Mouse (Mus musculus) cerebellum, adult 9-10 months (tissue): ENCODE results near the gene Atg2a.
"Not testable (repeated sequence)": the region's sequence is repeated elsewhere in the genome, so short reads cannot be mapped to it uniquely, and the experiment has no call there.

Source experiments
- DNase-seq: peaks from one replicate; pipeline ENCODE4 v3.0.0; 2022

Atg2a gene

DNA sequence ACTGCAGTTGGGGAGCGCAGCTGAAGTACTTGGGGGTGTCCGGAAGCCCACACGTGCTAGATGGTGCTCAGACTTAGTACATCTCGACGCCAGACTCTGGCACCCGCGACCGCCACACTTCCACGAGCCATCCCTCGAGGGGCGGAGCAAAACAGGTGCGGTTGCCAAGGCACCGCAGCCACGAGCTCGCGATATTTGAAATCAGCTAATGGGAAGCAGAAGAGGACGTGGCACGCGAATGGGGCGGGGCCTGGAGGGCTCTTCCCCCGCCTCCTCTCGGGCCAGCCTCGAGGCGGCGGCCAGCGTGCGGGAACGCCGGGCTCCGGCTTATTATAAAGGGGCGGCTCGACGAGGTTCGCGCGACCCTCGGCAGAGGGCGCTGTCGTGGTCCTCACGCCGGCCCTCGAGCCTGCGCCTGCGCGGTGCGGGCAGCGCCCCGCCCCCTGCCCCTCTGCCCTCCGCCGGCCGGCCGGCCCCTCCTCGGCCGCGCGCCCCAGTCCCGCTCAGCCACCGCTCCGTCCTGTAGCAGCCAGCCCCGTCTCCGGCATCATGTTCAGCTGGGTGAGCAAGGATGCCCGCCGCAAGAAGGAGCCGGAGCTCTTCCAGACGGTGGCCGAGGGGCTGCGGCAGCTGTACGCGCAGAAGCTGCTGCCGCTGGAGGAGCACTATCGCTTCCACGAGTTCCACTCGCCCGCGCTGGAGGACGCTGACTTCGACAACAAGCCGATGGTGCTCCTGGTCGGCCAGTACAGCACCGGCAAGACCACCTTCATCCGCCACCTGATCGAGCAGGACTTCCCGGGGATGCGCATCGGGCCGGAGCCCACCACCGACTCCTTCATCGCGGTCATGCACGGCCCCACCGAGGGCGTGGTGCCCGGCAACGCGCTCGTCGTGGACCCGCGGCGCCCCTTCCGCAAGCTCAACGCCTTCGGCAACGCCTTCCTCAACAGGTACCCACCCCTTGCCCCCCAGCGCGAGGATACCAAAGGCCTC lies 35.3 kb downstream of the Atg2a start, which contains the start of gene Ehd1:
Gene Ehd1 (plus strand): TSS at position 300 of the 996 bp plus-strand sequence.
- peak; percentile 98 for DNase-seq

DNA sequence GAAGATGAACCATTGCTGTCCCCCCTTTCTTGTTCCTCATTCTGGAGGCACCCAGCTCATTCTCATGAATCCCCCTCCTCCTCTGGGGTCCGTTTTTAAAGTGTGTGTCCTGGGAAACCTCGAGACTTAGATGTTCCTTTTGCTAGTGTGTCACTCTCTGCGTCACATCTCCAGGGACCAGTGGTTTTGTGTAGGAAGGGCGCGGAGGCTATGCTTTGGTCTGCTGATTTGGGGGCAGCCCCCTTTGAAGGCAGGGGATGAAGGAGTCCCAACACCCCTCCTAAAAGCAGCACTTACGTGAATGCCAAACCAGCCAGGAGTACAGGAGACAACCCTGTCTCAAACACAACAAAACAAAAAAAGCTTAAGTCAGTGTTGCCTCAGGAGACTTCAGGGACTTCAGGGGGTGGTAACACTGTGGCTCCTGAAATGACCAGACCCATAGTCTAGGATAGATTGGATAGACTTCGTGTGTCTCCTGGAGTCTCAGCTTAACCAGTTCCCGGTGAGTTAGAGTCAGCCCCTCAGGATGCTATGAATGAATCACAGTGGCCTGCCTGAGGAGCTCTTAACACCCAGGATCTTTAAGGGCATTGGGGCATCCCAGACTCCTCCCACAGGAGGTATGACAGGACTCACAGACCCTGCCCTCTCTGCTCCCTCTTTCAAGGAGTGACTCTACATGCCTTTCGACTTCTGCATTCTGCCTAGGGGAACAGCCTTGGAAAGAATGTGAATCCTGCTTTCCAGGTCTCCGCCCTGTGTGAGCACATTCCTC lies 36.4 kb downstream of the Atg2a start:
- DNase-seq = no peak

DNA sequence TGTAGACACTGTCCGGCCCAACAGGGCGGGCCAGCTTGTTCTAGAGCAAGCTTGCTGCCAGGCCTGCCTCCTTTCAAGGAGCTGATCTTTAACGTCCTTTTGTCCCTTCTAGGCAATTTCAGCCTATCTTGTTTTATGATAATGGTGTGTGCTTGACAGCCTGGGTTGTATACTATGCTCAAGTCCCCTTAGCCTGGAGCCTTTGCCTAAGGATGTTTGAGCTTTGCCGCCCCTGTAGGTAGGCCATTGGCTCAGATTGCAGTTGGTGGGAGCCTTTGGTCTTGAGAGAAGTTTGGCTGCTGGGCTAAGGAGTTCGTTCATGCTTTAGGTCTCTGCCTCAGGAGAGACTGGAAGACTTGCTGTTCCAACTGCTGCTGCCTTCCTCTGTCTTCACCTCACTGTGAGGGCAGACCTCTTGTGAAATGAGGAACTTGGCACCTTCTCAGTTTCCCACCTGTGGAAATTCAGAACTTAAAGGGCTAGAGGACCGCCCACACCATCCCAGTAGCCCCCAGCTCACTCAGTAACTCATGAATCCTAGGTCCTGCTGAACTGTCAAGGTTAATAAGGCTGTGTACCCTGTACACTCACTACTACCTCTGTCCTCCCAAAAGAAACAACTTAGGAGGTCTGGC lies 37.1 kb downstream of the Atg2a start:
- DNase-seq = no peak

DNA sequence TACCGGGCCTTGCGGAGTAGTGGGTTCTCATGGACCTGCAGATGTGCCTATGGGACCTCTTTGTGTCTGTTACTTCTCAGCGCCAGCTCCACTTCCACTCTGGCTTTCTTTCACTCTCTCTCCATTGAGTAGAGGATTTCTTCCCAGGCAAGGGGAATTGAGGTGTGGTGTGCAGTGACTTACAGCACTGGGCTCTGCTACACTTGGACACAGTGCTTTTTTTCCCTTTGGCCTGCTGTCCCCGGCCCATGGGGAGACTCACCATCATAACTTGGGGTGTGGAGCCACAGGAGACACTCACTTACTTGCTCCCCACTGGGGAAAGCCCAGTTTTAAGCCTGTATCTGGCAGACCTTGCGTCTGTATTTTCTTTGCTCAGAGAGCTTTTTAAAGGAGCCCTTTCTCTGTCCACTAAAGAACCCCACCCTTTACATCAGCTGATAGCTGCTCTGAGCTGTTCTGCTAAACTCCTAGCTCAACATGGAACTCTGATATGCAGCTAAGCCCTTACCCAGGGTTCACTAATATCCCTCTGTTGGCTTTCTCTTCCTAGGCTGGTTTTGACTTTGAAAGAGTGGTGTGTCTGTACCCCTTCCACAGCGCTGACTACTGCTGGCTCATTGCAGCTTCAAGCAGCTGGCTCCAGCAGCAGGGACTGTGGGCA lies 38.1 kb downstream of the Atg2a start:
- no peak for DNase-seq

DNA sequence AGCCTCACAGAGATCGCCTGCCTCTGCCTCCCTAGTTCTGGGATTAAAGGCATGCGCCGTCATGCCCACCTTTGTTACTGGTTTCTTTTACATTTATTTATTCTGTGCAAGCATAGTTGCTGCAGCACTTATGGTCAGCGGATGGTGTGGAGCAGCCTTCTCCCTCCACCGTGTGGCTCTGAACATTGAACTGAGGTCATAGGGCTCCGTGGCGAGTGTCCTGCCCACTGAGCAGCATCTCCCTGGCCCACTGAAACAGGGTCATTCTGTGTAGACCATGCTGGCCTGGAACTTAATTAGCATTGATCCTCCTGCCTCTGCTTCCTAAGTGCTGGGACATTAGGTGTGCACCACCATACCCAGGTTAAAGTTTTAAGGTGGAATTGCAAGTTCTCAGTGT lies 39.1 kb downstream of the Atg2a start:
- DNase-seq = no peak

DNA sequence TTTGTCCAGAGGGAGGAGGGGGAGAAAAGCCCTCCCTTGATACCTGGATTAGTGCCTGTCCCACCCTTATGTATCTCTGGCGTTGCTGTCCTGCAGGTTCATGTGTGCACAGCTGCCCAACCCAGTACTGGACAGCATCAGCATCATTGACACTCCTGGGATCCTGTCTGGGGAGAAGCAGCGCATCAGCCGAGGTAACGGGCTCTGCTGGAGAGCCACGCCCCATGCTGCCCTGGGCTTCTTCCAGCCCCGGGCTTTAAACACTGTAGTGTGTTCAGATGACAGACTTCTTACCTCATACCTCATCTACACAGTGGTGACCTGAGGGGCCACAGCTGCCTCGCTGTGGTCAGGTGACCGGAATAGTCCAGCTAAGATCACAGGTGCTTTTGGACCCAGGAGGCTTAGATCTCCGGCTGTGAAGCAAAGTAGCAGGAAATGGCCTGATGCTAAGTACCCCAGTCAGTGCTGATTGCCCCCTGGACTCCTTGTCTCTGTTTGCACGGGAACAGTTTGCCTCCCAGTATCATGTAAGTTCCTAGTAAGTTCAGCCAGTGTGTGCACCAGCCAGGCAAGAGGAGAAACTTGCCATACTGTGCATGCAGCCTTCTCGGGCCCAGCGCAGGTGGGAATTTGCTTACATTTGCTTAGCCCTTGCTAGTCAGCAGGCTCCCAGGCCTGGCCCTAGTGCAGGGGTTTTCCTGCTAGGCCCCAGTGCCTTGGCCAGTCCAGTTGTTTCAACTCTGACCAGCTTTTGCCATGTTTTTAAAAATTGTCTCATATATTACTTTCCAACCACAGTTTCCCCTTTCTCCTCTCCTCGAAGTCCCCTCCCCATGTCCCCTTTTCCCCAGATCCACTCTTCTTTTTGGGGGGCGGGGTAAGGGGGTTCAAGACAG lies 39.9 kb downstream of the Atg2a start:
- DNase-seq = no peak

DNA sequence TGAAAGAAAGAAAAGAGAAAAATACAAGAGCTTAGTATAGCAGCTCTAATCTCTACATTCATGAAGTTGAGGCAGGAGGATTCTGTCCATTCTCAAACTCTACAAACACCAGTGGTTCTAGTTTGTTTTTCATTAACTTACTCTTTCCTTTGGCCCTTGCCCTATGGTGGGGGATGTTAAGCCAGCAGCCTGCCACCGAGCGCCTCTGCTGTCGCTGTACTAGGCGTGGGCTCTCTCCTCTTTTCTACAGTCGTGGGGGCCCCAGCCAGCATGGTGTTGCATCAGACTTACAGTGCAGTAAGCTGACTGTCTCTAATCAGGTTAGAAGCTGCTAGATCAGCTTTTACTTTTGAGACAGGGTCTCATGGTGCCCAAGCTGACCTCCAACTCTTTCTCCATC lies 41.5 kb downstream of the Atg2a start:
- no peak for DNase-seq

DNA sequence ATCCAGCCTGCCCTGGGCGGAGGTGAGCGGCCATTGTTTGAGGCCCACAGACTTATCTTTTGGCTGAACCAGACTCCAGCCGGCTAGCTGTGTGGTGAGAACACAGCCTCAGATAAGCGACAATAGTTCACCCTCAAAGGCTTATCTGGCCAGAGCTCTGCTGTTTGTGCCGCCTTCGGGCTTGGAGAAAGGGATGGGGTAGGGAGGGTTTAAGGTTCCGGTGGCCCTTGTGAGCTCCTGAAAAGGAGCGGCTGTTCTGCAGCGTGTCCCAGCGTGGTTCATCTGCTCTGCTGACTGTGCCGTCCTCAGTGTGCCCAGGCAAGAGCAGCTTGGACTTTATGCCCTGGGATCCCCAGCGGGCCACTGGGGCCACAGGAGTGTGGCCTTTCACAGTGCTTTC lies 43.0 kb downstream of the Atg2a start:
- DNase-seq = no peak

DNA sequence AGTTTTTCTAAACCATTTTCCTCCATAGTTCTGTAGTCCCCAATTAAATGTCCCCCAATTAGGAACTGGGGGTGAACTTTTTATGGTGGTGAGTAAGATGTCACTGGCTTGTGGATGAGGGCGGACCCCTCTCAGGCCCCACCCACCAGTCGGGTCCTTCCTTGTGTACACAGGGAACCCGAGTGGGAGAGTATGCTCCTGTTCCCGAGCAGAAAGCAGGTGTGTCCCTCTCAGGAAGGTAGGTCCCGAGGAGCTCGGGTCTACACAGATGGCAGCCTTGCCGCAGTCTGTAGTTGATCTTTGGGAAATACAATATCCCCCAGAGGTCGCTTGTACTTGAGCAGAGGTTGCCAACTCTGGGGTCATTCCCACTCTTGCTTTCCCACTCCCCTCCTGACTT lies 43.8 kb downstream of the Atg2a start:
- no peak for DNase-seq

DNA sequence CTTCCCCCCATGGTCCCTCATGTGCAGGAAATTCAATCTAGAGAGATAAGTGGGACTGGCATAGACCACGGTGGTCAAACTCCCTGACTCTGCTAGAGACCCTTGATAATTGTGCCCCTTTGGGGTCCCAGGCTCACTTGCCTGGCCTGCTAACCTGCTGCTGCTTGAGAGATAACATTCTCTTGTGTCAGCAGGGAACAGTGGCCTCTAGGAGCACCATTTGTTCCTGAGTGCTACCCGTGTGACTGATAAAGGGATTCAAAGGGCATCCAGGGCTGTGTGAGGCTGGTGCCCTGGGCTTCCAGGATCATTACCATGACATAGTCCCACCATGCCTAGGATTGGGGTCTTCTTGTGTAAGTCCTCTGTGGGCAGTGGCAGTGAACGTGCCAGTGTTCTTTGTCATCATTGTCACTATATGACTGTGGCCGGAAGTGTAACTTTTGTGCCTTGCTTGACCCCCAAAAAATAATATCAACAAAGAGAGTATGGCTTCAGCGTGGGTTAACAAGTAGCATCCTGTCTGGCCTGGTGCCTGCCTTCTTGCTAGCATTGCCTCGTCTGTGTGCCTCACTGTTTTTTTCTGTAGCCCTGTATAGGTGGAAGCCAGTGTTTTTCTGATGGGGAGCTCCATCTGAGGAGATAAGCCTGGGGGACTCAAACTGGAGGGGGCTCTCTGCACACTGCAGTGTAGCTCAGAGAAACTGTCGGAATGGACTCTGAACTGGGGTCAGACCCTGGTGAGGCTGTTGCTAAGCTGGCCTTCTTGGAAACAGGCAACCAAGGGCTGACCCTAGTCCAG lies 44.4 kb downstream of the Atg2a start:
- DNase-seq = no peak

DNA sequence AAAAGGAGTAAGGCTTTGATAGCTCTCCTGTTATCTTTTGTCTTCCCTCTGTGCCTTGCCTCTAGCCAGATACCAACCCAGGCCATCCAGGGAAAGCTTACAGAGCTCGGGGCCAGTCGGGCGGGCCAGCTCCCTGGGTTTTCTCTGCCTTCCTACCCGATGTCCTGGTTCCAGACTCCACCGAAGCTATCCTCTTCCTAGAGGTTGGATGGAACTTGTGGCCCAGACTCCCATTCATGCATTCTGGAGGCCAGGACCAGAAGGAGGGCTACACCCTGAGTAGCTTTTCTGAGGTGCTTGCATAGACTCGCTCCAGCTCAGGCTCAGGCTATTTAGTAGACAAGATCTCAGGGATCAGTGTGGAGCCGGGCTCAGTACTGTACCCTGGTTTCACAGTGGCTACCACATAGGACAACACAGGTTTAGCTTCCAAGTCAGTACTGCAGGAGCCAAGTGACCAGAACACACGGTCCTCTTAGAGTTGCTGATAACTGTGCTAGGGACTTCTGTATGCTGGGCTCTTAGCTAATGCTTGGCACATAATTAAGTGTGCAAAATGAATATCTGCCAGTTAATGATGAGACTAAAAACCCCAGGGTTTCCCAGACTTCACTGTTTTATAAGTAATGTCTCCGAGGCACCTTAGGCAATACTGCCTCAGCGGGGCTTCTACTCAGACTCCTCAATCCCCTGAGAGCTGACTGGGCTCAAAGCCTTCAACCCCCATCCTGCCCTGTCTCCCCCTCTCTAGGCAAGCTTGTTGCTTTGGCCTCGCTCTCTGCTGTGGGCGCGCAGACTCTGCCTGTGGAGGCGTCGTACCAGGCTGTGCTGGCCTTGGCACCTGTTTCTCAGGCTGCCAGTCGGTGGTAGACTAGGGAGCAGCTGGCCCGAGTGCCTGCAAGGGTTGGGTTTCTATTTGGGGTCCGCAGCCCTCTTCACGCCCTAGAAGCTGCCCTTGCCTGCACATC lies 45.2 kb downstream of the Atg2a start:
- peak; percentile 77 for DNase-seq

DNA sequence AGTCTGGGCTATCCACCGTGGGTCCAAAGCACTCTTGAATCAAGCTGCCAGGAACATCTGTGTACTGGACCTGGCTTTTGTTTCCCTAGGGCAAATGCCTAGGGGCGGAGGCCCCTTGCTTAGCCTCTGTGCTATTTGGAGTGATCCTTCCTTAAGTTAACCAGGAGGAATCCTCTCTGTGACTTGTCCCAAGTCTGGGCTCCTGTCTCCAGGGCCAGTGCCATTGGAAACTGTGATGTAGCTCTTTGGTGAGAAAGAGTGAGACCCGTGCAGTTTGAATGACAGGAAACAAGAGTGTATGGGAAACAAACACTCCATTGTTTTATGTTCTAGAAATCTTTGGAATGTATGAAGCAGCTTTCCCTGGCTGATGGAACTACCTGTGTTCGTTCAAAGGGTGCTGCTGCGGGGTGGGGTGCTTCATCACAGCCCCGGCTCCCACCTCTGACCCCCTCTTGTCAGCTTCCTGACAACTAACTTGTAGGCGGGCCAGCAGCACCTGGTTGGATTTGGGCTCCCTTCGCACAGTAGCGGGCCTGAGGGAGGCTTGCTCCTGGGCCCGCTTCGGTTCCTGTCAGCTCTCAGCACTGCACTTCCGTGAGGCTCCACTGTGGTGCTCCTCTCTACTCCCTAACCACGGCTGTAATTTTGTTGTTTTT lies 46.9 kb downstream of the Atg2a start:
- no peak for DNase-seq

DNA sequence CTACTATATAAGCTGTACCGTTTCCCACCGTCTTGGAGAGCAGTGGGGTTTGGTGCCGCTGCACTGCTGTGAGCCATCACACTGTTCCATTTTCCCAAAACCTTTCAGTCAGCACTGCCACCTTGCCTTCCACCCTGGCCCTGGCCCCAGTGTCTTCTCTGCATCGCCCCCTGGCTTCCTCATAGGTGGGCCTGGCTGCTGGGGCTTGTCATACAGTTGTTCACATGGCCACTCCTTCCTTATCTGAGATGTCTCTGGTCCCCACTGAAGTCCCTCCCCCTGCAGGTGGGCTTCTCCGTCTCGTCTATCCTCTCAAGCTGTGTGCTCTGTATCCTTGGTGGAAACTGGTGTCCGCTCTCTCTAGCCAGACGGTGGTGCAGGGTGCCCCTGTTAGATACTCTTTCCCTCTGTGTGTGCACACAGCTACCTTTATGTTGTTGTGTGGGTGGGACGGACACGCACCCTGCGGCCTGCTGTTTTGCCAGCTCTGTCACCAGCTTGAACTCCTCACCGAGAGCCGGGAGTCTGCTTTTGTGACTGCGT lies 48.3 kb downstream of the Atg2a start:
- DNase-seq = no peak

DNA sequence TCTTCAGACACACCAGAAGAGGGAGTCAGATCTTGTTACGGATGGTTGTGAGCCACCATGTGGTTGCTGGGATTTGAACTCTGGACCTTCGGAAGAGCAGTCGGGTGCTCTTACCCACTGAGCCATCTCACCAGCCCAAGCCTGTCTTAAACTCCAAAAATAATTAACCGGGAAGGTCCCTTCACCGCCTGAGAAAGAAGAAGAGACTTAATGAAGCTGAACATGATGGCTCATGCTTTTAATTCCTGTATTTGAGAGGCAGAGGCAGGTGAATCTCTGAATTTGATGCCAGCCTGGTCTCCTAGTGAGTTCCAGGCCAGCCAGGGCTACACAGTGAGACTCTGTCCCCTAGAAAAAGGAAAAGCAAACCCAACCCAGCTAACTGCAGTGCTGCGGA lies 49.2 kb downstream of the Atg2a start:
- DNase-seq = not testable (repeated sequence)

DNA sequence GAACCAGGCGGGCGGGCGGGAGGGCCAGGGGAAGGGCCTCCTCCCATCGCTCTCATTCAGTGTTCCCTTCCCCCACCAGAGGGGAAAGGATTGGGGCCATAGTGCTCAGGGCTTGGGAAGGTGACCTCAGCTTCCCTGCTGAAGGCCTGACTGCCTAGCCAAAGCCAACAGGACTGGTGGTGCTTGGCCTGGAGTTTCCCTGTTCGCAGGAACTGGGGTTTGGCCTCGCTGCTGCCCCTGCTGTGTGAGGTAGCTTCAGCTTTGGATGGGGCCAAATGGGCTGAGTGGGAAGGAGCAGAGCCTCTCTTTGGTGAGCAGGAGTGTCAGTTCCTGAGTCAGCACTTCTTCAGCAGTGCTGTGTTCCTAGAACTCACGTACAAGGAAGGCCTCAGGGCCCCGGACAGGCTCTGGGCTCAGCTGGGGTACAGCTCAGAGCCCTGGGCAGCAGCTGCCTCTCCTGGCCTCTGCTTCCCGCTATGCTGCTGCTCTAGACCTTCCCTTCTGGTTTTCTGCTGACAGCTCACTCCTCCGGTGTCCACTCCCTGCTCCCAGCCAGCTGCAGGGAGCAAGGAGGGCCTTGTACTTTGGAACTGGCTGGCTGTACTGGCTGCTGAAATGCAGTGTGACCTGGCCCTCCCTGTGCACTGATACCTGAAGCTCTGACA lies 49.8 kb downstream of the Atg2a start:
- peak; percentile 89 for DNase-seq

DNA sequence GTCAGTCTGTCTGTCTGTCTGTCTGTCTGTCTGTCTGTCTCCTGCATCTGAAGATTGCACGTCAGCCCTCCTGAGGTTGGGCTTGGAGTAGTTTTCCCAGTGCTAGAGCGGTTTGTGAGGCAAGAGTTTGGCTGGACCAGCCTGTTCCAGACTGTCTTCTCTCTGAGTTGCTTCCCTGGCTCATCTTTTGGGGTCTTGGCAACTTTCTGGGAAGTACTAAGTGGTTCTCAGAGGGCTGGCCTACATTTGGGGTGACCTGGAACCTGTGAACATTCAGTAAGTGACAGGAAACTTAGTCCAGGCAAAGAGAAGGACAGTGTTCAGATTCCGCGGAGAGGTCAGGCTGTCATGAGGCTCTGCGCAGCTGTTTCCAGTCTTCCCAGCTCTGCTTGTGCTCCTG lies 50.8 kb downstream of the Atg2a start:
- no peak for DNase-seq

DNA sequence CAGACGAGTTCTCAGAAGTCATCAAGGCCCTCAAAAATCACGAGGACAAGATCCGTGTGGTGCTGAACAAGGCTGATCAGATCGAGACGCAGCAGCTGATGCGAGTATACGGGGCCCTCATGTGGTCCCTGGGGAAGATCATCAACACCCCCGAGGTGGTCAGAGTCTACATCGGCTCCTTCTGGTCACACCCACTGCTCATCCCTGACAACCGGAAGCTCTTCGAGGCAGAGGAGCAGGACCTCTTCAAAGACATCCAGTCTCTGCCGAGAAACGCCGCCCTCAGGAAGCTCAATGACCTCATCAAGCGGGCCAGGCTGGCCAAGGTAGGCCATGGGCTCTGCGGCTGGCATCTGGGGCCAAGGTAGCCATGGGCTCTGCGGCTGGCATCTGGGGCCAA lies 52.8 kb downstream of the Atg2a start:
- no peak for DNase-seq

DNA sequence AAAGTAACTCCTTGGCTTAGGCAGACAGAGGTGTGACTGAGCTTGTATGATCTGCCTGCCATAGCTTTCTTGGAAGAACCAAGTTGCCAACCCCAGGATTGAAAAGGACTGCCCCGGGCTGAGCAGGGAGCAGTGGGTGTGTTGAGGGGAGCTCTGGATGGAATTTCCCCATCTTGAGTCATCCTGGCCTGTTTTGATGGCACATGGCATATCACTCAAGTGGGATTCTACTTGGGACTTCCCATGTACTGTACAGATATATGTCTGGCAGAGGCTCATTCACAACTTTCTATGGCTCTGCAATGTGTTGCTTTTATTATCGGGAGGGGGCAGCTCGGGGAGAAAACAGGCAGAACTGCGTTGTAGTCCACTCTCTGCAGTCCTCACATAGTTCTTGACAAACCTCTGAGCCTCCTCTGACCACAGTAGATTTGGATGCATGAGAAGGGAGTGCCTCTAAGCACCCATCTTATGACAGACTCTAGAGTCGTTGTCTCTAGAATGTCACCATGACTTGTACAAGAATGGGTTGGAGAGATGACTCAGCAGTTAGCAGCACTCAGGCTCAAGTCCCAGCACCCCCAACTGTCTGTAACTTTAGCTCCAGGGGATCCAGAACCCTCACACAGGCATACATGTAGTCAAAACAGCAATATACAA lies 55.2 kb downstream of the Atg2a start:
- DNase-seq = no peak
